Mouse (Mus musculus) heart, embryonic 13.5 days (tissue): ENCODE results near the gene Pusl1. TPM values are rescaled to one million over a fixed set of nuclear protein-coding genes. Genes with fewer than 3 reads are reported as not detected.
A peak's percentile ranks its signal among the peaks of the same experiment; 100 is the strongest.

Experiments used
- ATAC-seq: fragments of 200-750 bp; cut with Nextera tagmentation; 2 replicates; pipeline ENCODE4 v1.8.0; 2017; ENCODE audit warnings: moderate TSS enrichment; ENCODE audit not compliant: insufficient number of reproducible peaks, low FRiP score, low TSS enrichment; ENCODE audit errors: extremely low read depth
- H3K27ac ChIP-seq: fragments of 300-500 bp; sonication (generic); replicated peaks from 2 replicates; pipeline ENCODE4 v1.5.1; 2015; ENCODE audit warnings: moderate library complexity, mild to moderate bottlenecking, inconsistent platforms
- H3K27me3 ChIP-seq: fragments of 300-500 bp; sonication (generic); replicated peaks from 2 replicates; pipeline ENCODE4 v1.6.1; 2015; ENCODE audit warnings: mild to moderate bottlenecking, inconsistent platforms
- H3K36me3 ChIP-seq: fragments of 300-500 bp; sonication (generic); 2 replicates; pipeline ENCODE4 v1.6.1; 2015; ENCODE audit warnings: mild to moderate bottlenecking, inconsistent platforms
- H3K4me1 ChIP-seq: fragments of 300-500 bp; sonication (generic); 2 replicates; pipeline ENCODE4 v1.6.1; 2015; ENCODE audit warnings: inconsistent platforms
- H3K4me2 ChIP-seq: fragments of 300-500 bp; sonication (generic); 2 replicates; pipeline ENCODE4 v1.6.1; 2015; ENCODE audit warnings: inconsistent platforms, mild to moderate bottlenecking, moderate library complexity
- H3K4me3 ChIP-seq: fragments of 300-500 bp; sonication (generic); 2 replicates; pipeline ENCODE4 v1.5.1; 2015; ENCODE audit warnings: moderate library complexity, mild to moderate bottlenecking, inconsistent platforms
- H3K9ac ChIP-seq: fragments of 300-500 bp; sonication (generic); 2 replicates; pipeline ENCODE4 v1.6.1; 2015; ENCODE audit warnings: inconsistent platforms, mild to moderate bottlenecking, moderate library complexity
- H3K9me3 ChIP-seq: fragments of 300-500 bp; sonication (generic); 2 replicates; pipeline ENCODE4 v1.6.1; 2016; ENCODE audit warnings: inconsistent platforms
- WGBS: fragments of 180-500 bp; shearing (Covaris S2); methylation state at CpG from one replicate; pipeline ENCODE4 v1.1.7; 2015; ENCODE audit warnings: mixed read lengths; 5-methylcytosine and 5-hydroxymethylcytosine counted together
- polyA plus RNA-seq: library from polyadenylated mRNA; unstranded; fragments of >200 nt; fragmentation: Nextera tagmentation; extraction: Ambion mirVana; gene quantifications from 2 replicates; pipeline ENCODE4 v1.2.1, GENCODE M21; 2015

Pusl1 gene
- 32.5 and 33.1 TPM in 2 replicates for polyA plus RNA-seq

DNA sequence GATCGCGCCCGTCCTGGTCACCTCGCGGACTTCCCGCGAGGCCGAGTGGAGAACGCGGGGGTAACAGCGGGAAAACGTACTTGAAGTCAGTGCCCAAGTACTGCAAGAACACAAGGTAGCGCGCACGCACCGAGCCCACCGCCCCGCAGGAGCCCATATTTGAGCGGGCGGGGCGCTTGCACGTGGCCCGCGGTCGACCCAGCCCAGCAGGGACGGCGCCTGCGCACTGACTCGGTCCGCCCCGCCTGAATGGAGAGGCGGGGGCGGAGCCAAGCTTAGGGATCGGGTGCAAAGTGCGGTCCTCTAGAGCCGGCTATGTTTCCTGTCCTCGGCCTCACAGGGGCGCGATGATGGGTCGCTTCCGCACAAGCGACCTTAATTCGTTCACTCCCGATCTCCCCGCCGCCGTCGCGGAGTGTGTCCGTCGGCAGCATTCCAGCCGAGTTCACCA lies at the start of gene Pusl1, which contains the start of gene Acap3:
Pusl1 (minus strand) TSS at position 231 of the 451 bp plus-strand sequence.
Acap3 (plus strand) TSS at position 272 of the 451 bp plus-strand sequence.
- no peaks in the 10 kb centered on the region for H3K27me3 ChIP-seq
- no peaks in the 10 kb centered on the region for H3K9me3 ChIP-seq
- H3K4me1 ChIP-seq = peaks cover 45% of the 10 kb centered on the region
- H3K4me2 ChIP-seq = peak within 1 kb of the TSS; percentile 91
- under 1% methylated on average over 52 of the region's 52 CpGs for WGBS
- peak within 1 kb of the TSS; percentile 93 for H3K9ac ChIP-seq
- H3K27ac ChIP-seq = peak within 1 kb of the TSS; percentile 99
- peak; percentile 84 for ATAC-seq
- peak within 1 kb of the TSS; percentile 92 for H3K4me3 ChIP-seq
- H3K36me3 ChIP-seq = peaks cover 44% of the 10 kb centered on the region

DNA sequence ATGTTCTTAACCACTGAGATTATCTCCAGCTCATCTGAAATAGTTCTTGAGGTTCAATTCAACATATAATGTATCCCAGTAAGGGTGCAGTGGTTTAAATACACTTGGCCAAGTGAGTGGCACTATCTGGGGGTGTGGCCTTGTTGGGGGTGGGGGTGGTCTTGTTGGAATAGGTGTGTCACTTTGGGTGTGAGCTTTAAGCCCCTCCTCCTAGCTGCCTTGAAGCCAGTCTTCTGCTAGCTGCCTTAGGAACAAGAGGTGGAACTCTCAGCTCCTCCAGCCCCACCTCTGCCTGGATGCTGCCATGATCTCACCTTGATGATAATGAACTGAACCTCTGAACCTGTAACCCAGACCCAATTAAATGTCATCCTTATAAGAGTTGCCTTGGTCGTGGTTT lies 40.5 kb upstream of the Pusl1 start:
- Histone ChIP-seq H3K9ac (no peak overlapping the region), H3K9me3 (no peaks in the 10 kb centered on the region), H3K4me3 (no peak overlapping the region), H3K27me3 (peaks cover 13% of the 10 kb centered on the region), H3K4me1 (no peaks in the 10 kb centered on the region), H3K36me3 (no peaks in the 10 kb centered on the region), H3K4me2 (no peak overlapping the region), H3K27ac (no peak overlapping the region)
- WGBS = 57% methylated on average over 1 of the region's 1 CpGs
- ATAC-seq = no peak

DNA sequence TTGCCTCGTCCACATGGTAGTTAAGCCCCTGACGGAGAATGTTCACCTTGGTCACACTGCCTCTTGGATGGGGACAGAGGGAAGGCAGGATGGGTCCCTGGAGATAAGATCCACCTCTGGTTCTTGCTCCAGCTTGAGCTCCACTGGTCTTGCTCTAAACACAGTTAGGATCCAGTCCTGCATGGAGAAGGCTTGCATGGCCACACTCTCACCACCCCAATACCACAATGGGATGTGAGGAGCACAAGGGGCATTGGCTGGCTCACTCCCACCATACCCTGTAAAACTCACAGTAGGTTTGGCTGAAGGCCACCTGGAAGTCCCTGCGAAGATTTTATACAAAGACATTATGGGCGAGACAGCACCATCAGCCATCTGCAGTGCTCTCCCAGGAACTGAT lies 17.2 kb upstream of the Pusl1 start:
- no peaks in the 10 kb centered on the region for H3K27me3 ChIP-seq
- H3K4me1 ChIP-seq = no peaks in the 10 kb centered on the region
- H3K9ac ChIP-seq = no peak overlapping the region
- no peak overlapping the region for H3K4me2 ChIP-seq
- WGBS = 83% methylated on average over 4 of the region's 4 CpGs
- H3K9me3 ChIP-seq = no peaks in the 10 kb centered on the region
- no peak overlapping the region for H3K4me3 ChIP-seq
- peaks cover 32% of the 10 kb centered on the region for H3K36me3 ChIP-seq
- no peak for ATAC-seq
- H3K27ac ChIP-seq = no peak overlapping the region

DNA sequence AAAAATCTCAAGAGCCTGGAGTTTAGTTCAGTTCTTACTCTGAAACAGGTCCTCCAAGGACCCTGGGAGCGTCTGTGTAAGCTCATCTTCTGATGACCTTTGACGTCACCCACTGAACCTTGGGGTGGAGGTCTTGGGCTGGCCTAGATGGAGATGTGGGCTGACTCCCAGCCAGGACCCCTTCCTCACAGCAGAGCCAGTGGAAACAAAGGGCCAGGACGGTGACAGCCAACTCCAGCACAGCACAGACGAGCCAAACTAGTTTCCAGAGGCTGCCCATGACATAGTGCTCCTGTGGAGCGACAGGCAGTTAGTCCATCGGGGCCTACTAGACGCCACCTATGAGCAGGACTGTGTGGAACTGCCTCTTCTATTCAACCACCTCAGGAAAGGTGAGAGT lies 16.7 kb upstream of the Pusl1 start:
- WGBS = 67% methylated on average over 7 of the region's 7 CpGs
- peaks cover 36% of the 10 kb centered on the region for H3K36me3 ChIP-seq
- H3K9ac ChIP-seq = no peak overlapping the region
- no peaks in the 10 kb centered on the region for H3K4me1 ChIP-seq
- H3K4me3 ChIP-seq = no peak overlapping the region
- H3K27ac ChIP-seq = no peak overlapping the region
- no peaks in the 10 kb centered on the region for H3K27me3 ChIP-seq
- no peaks in the 10 kb centered on the region for H3K9me3 ChIP-seq
- H3K4me2 ChIP-seq = no peak overlapping the region
- no peak for ATAC-seq

DNA sequence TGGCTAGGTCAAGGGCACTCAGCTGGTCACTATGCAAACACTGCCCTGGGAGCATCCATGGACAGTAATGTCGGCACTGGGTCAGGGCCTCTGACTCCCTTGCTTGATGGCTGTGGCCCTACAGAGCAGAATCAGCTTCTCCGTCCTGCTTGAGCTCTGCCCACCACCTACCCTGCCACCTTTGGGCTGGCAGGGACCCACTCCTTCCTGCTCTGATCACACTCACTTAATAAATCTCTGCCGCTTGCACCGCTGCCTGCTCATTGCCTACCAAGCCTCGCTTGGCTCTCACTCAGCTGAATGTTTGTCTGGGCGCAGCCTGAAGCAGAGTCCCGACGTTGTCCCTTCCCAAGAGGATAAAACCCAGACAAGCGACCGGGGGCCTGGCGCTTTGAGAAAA lies 15.4 kb upstream of the Pusl1 start:
- WGBS = 76% methylated on average over 11 of the region's 11 CpGs
- ATAC-seq = no peak

DNA sequence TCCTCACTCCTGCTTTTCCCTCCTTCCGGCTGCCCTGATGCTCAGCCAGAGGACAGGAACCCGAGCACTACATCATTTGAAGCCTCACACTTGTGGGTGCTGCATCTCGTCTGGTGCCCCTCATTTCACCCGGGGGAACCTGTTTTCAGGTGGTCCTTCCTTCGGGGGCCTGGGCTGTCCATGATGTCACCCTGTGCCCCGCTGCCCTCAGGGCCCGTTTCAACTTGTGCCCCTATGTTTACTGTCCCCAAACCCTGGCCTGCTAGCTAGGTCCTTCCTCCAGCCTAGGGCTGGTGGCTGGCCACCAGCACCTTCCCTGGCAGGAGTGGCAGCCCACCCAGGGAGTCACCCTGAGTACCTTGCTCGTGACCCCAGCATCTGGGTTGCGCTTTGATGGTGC lies 14.5 kb upstream of the Pusl1 start:
- Histone ChIP-seq H3K27me3 (no peaks in the 10 kb centered on the region), H3K4me3 (no peak overlapping the region), H3K9me3 (no peaks in the 10 kb centered on the region), H3K4me2 (no peak overlapping the region), H3K27ac (no peak overlapping the region), H3K4me1 (peaks cover 4% of the 10 kb centered on the region), H3K36me3 (peaks cover 58% of the 10 kb centered on the region), H3K9ac (no peak overlapping the region)
- ATAC-seq = no peak
- WGBS = 80% methylated on average over 9 of the region's 9 CpGs

More for the DNA sequence above, 15.4 kb upstream of the Pusl1 start:
- no peak overlapping the region for H3K9ac ChIP-seq
- H3K27ac ChIP-seq = no peak overlapping the region
- H3K27me3 ChIP-seq = no peaks in the 10 kb centered on the region
- peaks cover 49% of the 10 kb centered on the region for H3K36me3 ChIP-seq
- no peaks in the 10 kb centered on the region for H3K4me1 ChIP-seq
- H3K9me3 ChIP-seq = no peaks in the 10 kb centered on the region
- no peak overlapping the region for H3K4me3 ChIP-seq
- H3K4me2 ChIP-seq = no peak overlapping the region

DNA sequence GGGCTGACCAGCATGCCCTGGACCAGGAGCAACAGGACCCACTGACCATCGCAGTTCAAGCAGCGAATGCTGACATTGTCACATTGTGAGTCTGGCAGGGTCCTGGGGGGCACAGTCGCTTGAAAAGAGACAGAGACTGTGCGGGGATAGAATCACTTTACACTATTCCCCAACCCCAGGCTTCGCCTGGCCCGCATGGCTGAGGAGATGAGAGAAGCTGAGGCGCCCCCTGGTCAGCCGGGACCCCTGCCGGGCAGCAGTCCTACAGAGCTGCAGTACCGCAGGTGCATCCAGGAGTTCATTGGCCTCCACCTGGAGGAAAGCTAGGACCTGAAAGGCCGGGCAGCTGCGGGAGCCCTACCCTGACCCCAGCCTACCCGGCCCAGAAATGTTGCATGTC lies 14.1 kb upstream of the Pusl1 start:
- Histone ChIP-seq H3K4me3 (no peak overlapping the region), H3K36me3 (peaks cover 63% of the 10 kb centered on the region), H3K27ac (no peak overlapping the region), H3K4me1 (peaks cover 9% of the 10 kb centered on the region), H3K4me2 (no peak overlapping the region), H3K27me3 (no peaks in the 10 kb centered on the region), H3K9ac (no peak overlapping the region), H3K9me3 (no peaks in the 10 kb centered on the region)
- WGBS = 85% methylated on average over 13 of the region's 13 CpGs
- ATAC-seq = no peak

DNA sequence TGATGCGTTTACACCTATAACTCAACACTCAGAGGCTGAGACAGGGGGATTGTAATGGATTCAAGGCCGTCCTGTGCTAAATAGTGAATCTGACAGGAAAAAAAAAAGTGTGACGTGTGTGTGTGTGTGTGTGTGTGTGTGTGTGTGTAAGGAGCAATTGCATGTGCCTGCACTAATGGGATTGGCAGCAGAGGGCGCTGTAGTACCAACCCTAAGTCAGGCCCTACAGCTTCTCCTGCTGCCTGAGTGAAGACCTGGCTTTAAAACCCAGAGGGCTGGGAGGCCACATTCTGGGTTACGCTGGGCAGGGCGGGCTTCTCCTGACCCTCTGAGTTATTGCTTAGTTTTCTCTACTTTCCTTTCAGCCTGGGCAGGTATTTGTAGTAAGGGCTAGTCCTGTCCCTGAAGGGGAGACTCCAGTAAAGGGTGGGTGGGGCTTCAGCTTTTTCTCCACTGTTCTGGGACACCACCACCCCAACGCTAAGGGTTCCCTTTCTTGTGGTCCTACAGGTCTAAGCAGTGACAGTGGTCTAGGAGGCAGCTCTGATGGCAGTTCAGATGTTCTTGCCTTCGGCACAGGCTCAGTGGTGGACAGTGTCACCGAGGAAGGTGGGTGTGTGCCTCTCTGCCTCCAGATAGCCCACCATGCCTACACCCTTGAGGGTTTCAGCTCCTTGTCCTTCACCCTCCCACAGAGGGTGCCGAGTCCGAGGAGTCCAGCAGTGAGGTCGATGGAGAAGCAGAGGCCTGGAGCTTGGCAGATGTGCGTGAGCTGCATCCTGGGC lies 12.9 kb upstream of the Pusl1 start:
- H3K36me3 ChIP-seq = peaks cover 74% of the 10 kb centered on the region
- 90% methylated on average over 13 of the region's 13 CpGs for WGBS

DNA sequence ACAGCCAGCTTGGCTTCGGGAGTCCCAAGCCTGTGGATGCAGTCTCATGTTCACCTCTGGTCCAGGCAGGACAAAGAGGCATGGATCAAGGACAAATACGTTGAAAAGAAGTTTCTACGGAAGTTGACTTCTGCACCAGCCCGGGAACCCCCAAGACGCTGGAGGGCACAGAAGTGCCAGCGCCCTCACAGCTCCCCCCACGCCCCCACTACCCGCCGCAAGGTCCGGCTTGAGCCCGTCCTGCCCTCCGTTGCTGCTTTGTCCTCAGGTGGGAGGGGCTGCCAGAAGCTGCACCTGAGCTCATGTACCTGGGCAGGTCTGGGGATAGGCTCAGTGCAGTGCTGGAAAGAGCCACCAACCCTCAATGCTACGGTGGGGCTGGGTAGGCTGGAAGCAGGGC lies 11.7 kb upstream of the Pusl1 start:
- Histone ChIP-seq H3K9me3 (no peaks in the 10 kb centered on the region), H3K36me3 (peaks cover 87% of the 10 kb centered on the region)

More for the DNA sequence above, 12.9 kb upstream of the Pusl1 start:
- Histone ChIP-seq H3K4me2 (no peak overlapping the region), H3K4me1 (peaks cover 10% of the 10 kb centered on the region), H3K27me3 (no peaks in the 10 kb centered on the region), H3K9me3 (no peaks in the 10 kb centered on the region), H3K4me3 (no peak overlapping the region), H3K9ac (no peak overlapping the region), H3K27ac (no peak overlapping the region)
- ATAC-seq = no peak

DNA sequence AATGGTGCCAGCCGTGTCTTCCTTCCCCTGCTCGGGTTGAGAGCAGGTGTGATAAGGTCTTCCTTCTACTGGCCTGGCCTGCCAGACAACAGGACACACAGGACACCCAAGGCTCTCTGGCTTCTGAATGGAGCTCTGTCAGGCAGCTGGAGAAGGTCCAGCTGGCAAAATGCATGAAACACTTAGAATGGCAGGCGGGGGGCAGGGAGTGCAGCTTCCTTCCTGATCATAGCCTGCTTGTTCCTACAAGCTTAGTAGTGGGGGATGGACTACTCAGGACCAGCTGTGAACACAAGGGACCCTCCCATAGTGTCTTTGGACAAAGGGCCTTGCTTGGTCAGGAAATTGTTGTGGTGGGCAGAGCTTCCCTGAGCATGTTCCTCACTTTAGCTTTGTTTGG lies 9.6 kb upstream of the Pusl1 start:
- Histone ChIP-seq H3K27ac (peak overlapping the region; percentile 5; the same call in 1 of the 2 replicates), H3K27me3 (no peaks in the 10 kb centered on the region), H3K36me3 (peaks cover 95% of the 10 kb centered on the region), H3K9me3 (no peaks in the 10 kb centered on the region), H3K4me3 (no peak overlapping the region), H3K4me1 (peaks cover 10% of the 10 kb centered on the region), H3K4me2 (no peak overlapping the region), H3K9ac (no peak overlapping the region)
- WGBS = 59% methylated on average over 3 of the region's 3 CpGs
- ATAC-seq = 0 out of 2 replicates have a peak, but pooled peaks have one; percentile 19

More for the DNA sequence above, 11.7 kb upstream of the Pusl1 start:
- Histone ChIP-seq H3K4me1 (peaks cover 10% of the 10 kb centered on the region), H3K9ac (no peak overlapping the region), H3K27ac (no peak overlapping the region), H3K4me2 (no peak overlapping the region), H3K27me3 (no peaks in the 10 kb centered on the region), H3K4me3 (no peak overlapping the region)
- WGBS = 89% methylated on average over 13 of the region's 13 CpGs
- ATAC-seq = no peak

DNA sequence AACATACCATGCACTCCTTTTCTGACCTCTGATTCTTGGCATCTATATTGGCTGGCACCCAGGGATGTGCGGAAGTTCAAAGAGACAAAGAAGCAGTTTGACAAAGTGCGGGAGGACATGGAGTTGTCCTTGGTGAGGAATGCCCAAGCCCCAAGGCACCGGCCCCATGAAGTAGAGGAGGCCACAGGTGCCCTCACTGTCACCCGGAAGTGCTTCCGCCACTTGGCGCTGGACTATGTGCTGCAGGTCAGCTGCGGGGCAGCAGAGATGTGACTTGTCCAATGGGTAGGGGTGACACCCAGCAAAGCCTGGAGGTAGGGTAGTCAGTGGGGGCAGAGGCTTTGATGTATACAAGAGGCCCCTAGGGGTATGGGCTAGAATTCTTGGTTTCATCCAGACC lies 7.8 kb upstream of the Pusl1 start:
- H3K4me1 ChIP-seq = peaks cover 25% of the 10 kb centered on the region
- peaks cover 80% of the 10 kb centered on the region for H3K36me3 ChIP-seq
- no peak overlapping the region for H3K27ac ChIP-seq
- H3K27me3 ChIP-seq = no peaks in the 10 kb centered on the region
- no peak overlapping the region for H3K9ac ChIP-seq
- H3K4me3 ChIP-seq = no peak overlapping the region
- WGBS = 92% methylated on average over 7 of the region's 7 CpGs
- H3K9me3 ChIP-seq = no peaks in the 10 kb centered on the region
- ATAC-seq = no peak
- H3K4me2 ChIP-seq = no peak overlapping the region

DNA sequence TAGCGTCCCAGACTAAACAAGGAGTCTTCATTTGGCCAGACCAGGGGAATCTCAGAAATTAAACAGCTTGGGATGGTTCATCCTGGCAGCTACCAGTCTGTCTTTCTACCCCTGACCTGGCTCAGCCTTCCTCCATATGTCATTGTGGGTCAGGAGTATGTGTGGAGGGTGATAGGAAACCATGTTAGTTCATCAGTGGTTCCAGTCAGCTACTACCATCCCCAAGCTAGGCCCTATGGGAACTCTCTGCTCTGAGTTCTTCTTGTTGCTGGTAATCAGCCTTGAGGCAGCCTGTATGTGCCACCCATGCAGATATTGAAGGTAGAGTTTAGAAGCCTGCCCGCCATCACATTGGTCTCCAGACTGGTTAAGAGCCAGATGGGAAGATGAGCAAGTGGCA lies 6.7 kb upstream of the Pusl1 start:
- Histone ChIP-seq H3K27ac (no peak overlapping the region), H3K9ac (no peak overlapping the region), H3K9me3 (no peaks in the 10 kb centered on the region), H3K4me1 (peaks cover 36% of the 10 kb centered on the region), H3K27me3 (no peaks in the 10 kb centered on the region), H3K4me3 (no peak overlapping the region), H3K36me3 (peaks cover 70% of the 10 kb centered on the region), H3K4me2 (no peak overlapping the region)
- ATAC-seq = no peak
- 88% methylated on average over 2 of the region's 2 CpGs for WGBS
